8 mouse cellular contexts compared by ENCODE assay signal in the genomic region with DNA sequence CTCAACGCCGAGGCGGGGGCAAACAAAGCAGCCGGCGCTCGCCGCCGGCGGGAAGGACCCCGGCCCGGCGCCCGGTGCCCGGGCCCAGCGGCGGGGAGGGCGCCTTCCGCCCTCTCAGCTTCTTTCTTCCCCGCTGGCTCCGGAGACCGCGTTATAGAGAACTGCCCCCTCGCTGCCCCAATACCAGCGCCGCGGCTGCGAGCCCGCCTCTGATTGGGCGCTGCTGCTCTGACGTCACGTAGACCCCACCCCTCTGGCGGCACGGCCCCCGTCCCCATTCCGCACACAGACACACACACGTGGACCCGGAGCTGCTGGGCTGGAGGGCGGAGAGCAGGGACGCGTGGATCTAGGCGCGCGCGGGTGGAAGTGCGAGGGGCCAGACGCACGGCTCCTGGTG. TPM values are rescaled to one million over a fixed set of nuclear protein-coding genes. Genes with fewer than 3 reads are reported as not detected.
A peak's percentile ranks its signal among the peaks of the same experiment; 100 is the strongest.
DNase-seq lines count a peak whose midpoint lies in the region; ATAC-seq lines count a peak whose summit lies in the region.

A gene (minus strand): TSS at position 127 of the 400 bp plus-strand sequence.

- peak within 1 kb of the TSS; percentile 44 for H3K4me3 ChIP-seq in erythroblast, embryonic 14.5 days (replicated peaks)
- peak within 1 kb of the TSS; percentile 71 for H3K4me3 ChIP-seq in embryonic facial prominence, embryonic 14.5 days (ENCODE audit: low read depth, low read length)
- H3K4me3 ChIP-seq in heart, embryonic 10.5 days = peak within 1 kb of the TSS; percentile 81
- peak within 1 kb of the TSS; percentile 75 for H3K4me3 ChIP-seq in kidney, embryonic 14.5 days (ENCODE audit: low read length)

- no peaks in the 10 kb centered on the region for H3K36me3 ChIP-seq in erythroblast, embryonic 14.5 days (ENCODE audit: control insufficient read depth)
- H3K36me3 ChIP-seq in embryonic facial prominence, embryonic 14.5 days (ENCODE audit: control insufficient read depth, insufficient read depth, low read length) = no peaks in the 10 kb centered on the region
- no peaks in the 10 kb centered on the region for H3K36me3 ChIP-seq in heart, embryonic 10.5 days
- H3K36me3 ChIP-seq in kidney, embryonic 14.5 days (ENCODE audit: control insufficient read depth, insufficient read depth, low read length) = no peaks in the 10 kb centered on the region

- peak within 1 kb of the TSS; percentile 73 for H3K9ac ChIP-seq in embryonic facial prominence, embryonic 14.5 days (ENCODE audit: low read depth, low read length)
- H3K9ac ChIP-seq in kidney, embryonic 14.5 days (ENCODE audit: low read depth, low read length) = peak within 1 kb of the TSS; percentile 80

- H3K27ac ChIP-seq in embryonic facial prominence, embryonic 14.5 days (replicated peaks; ENCODE audit: low read depth, low read length) = no peak within 1 kb of the TSS
- H3K27ac ChIP-seq in heart, embryonic 10.5 days = peak within 1 kb of the TSS; percentile 91
- no peak within 1 kb of the TSS for H3K27ac ChIP-seq in kidney, embryonic 14.5 days (ENCODE audit: low read depth, low read length)

- under 1% methylated on average over 33 of the region's 47 CpGs for WGBS in embryonic facial prominence, embryonic 14.5 days
- under 1% methylated on average over 45 of the region's 47 CpGs for WGBS in heart, embryonic 10.5 days
- WGBS in kidney, embryonic 14.5 days = under 1% methylated on average over 40 of the region's 47 CpGs

- DNase-seq in embryonic facial prominence, embryonic 14.5 days (ENCODE audit: low spot score) = peak; percentile 93
- peak; percentile 97 for DNase-seq in heart, embryonic 10.5 days (ENCODE audit: low spot score)
- DNase-seq in liver = peak; percentile 87
- peak; percentile 63 to 68 for DNase-seq in spleen, postnatal 14 days (ENCODE audit: low spot score in 2 of 2)

- peaks cover 11% of the 10 kb centered on the region for H3K4me1 ChIP-seq in erythroblast, embryonic 14.5 days (ENCODE audit: control insufficient read depth)
- peaks cover 9% of the 10 kb centered on the region for H3K4me1 ChIP-seq in embryonic facial prominence, embryonic 14.5 days (ENCODE audit: control insufficient read depth, insufficient read depth, low read length)
- H3K4me1 ChIP-seq in heart, embryonic 10.5 days = peaks cover 40% of the 10 kb centered on the region
- H3K4me1 ChIP-seq in kidney, embryonic 14.5 days (ENCODE audit: control insufficient read depth, insufficient read depth, low read length) = peaks cover 34% of the 10 kb centered on the region

- peaks cover 10% of the 10 kb centered on the region; the same call in 1 of the 2 replicates for H3K9me3 ChIP-seq in erythroblast, embryonic 14.5 days (ENCODE audit: control insufficient read depth, low read length)
- H3K9me3 ChIP-seq in embryonic facial prominence, embryonic 14.5 days (ENCODE audit: control insufficient read depth, low read length) = no peaks in the 10 kb centered on the region
- no peaks in the 10 kb centered on the region for H3K9me3 ChIP-seq in heart, embryonic 10.5 days
- H3K9me3 ChIP-seq in kidney, embryonic 14.5 days (ENCODE audit: control insufficient read depth, low read length) = no peaks in the 10 kb centered on the region

- no peak for ATAC-seq in erythroblast, adult 5-6 weeks (replicated peaks; ENCODE audit: low FRiP score, poor library complexity, severe bottlenecking)
- ATAC-seq in embryonic facial prominence, embryonic 14.5 days (ENCODE audit: low read depth) = peak; percentile 93
- ATAC-seq in kidney, embryonic 14.5 days (ENCODE audit: low FRiP score, low TSS enrichment) = peak; percentile 86
- ATAC-seq in monocyte, adult 5-6 weeks (replicated peaks; ENCODE audit: insufficient number of reproducible peaks, low FRiP score, low TSS enrichment, poor library complexity, severe bottlenecking) = peak; percentile 66; the same call in 1 of the 2 replicates

- peaks cover 75% of the 10 kb centered on the region for H3K27me3 ChIP-seq in erythroblast, embryonic 14.5 days (ENCODE audit: control insufficient read depth)
- peaks cover 68% of the 10 kb centered on the region for H3K27me3 ChIP-seq in embryonic facial prominence, embryonic 14.5 days (replicated peaks; ENCODE audit: control insufficient read depth, insufficient read depth, low read length)
- H3K27me3 ChIP-seq in heart, embryonic 10.5 days (ENCODE audit: insufficient read depth, poor library complexity, severe bottlenecking) = peaks cover 66% of the 10 kb centered on the region
- H3K27me3 ChIP-seq in kidney, embryonic 14.5 days (ENCODE audit: control insufficient read depth, insufficient read depth, low read length) = peaks cover 67% of the 10 kb centered on the region

- peak within 1 kb of the TSS; percentile 95 for H3K4me2 ChIP-seq in embryonic facial prominence, embryonic 14.5 days (ENCODE audit: low read depth, low read length)
- peak within 1 kb of the TSS; percentile 90 for H3K4me2 ChIP-seq in kidney, embryonic 14.5 days (replicated peaks; ENCODE audit: low read depth, low read length)

RNA-seq across cellular contexts. Expression of the gene that starts here (rescaled TPM):
- 0.13 and 0.18 TPM in 2 replicates for polyA plus RNA-seq in erythroblast, embryonic 14.5 days (2012)
- total RNA-seq in erythroblast, adult 5-6 weeks (2015; ENCODE audit: low replicate concordance) = 0.58 TPM in 1 of 2 replicates, not detected in the other
- not detected in 2 replicates for total RNA-seq in erythroblast, adult 5-6 weeks (2017; ENCODE audit: low replicate concordance)
- 2.4 and 3.4 TPM in 2 replicates for polyA plus RNA-seq in embryonic facial prominence, embryonic 14.5 days (2014; fragmentation: Nextera tagmentation; extraction: Ambion mirVana)
- 1.9 and 8.5 TPM in 2 replicates for polyA plus RNA-seq in heart, embryonic 10.5 days (2016; fragmentation: Nextera tagmentation; extraction: Ambion mirVana)
- 6.3 and 6.9 TPM in 2 replicates for polyA plus RNA-seq in kidney, embryonic 14.5 days (2014; fragmentation: Nextera tagmentation; extraction: Ambion mirVana)
- total RNA-seq in monocyte, adult 5-6 weeks (2017) = 0.75 to 1.8 TPM (median 0.95 TPM) in 3 replicates
